Mouse (Mus musculus) B cell, adult 62 days (primary cell): Measurements from ENCODE around the gene Sntn. TPM values are rescaled to one million over a fixed set of nuclear protein-coding genes. Genes with fewer than 3 reads are reported as not detected.

Experiments
- total RNA-seq: library from RNA; stranded (reverse); gene quantifications from 4 replicates; pipeline ENCODE4 v1.2.4, GENCODE M21; 2023

Gene Sntn
- total RNA-seq: not detected in 4 replicates

DNA sequence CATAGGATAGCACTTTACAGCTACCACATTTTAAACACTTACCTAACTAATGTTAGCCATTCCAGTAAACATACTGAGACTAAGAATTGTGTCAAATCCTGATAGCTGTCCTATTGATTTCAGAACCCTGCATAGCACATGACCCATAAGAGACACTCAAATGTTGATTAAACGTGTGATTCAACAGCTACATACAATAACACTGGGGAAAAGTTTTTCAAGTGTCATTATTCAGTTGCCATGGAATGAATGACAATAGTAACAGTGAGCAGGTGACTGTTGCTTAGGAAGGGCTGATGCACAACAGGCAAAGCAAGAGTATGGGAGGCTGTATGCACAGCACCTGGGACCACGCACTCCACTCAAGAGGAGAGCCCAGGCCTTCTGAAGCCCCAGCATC is at the start of gene Sntn:
TSS of gene Sntn (plus strand) at position 301 of the 400 bp plus-strand sequence.

Other genes starting within 250 kb of the Sntn start
- not detected in 4 replicates for gene Gm281, start 243.6 kb downstream of the Sntn start, total RNA-seq